Mouse (Mus musculus): Measurements from ENCODE around the gene Frmd4b.

The Frmd4b gene

DNA sequence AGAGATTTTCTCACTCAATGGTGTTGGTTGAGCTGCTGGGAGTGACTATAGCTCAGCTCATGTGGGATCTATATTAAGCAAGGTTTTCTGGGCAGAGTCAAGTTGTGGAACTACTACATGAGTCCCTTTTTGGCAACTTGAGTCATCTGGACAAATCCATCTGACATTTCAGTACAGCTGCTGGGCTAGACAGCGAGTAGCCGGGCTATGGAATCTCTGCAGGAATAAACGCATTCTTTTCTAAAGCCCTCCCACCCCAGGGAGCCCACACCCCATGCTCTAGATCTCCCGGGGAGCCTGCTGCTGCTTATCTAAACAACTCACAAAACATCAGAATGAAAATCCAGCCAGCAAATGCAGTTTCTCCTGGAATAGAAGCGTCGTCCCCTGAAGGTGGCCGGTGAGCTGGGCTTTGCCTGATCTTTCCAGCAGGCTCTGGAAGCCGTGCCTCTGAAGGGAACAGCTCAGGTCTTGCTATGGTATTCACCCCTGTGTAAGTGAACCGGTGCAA, 364.6 kb downstream of the Frmd4b start, which contains the start of gene Lmod3:
Lmod3 (minus strand) TSS at position 49 of the 511 bp plus-strand sequence.
- DNase-seq (ENCODE audit: low spot score in 2 of 2) = peak in 1 of 2 experiments; percentile 5

DNA sequence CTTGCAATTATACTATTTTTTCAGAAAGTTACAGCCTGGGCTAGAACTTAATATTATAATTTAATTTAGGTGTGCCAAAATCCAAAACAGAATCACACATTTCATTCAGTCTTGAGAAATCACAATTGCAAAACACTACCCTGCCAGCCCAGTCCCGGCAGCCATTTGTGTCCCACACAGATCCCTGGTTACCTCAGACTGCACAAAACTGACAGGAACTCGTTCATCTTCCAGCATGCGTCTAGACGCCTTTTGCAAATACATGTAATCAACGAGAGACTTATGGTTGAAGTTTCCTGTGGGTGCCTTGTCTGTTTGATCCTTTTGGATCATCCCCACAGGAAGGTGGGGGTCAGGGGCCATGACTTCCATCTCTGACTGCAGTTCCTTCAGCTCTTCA, 365.3 kb downstream of the Frmd4b start:
- no peak for DNase-seq (ENCODE audit: low spot score in 2 of 2)

DNA sequence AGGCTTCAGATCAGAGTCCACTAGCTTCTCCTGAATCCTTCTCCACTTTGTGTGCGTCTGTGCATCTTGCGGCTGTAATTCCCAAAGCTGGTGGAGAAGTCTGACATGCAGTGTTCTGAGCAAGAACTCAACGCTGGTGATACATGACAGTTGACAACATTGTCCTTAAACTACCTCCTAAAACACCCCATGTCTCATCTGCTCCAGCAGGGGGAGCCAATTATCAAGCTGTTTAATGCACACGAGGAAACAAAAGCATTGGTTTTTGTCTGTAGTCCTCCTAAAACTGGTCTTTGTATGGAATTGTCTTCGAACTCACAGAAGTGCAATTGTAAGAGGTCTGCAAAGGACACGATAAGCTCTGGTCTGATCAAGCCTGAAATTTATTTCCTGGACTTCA, 366.4 kb downstream of the Frmd4b start:
- DNase-seq (ENCODE audit: low spot score in 2 of 2) = peak; percentile 14 to 28

DNA sequence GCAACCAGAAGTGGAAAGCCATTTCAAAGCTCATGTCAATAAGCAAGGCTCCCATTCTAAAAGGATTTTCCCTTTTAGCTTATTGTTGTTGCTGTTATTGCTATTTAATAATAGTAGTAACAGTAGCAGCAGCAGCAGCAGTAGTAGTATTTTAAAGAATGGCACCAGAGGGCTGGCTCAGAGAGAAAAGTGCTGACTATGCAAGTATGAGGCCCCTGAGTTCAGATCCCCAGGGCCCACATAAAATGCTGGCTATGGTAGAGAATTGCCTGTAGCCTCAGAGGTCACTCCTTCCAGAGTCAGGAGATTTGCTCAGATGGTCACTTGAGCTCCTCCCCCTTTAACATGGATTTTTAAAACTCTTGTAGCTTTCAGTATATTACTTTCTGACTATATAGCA, 372.1 kb downstream of the Frmd4b start:
- DNase-seq (ENCODE audit: low spot score in 2 of 2) = no peak

DNA sequence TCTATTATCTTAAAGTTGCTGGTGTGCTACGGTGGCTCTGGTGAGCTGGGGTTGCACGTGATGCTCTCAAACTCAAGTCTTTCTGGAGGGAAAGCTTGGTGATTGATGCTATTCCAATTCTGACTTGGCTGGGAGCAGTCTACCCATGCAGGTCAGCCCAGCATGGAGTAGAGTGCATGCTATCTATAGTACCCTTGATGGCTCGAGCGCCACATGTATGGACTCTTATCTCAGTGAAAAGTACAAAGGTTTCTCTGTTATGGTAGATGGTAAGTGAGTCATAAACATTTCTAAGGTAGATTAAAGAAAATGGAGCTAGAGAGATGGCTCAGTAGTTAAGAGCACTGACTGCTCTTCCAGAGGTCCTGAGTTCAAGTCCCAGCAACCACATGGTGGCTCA, 374.8 kb downstream of the Frmd4b start:
- DNase-seq (ENCODE audit: low spot score in 2 of 2) = no peak

DNA sequence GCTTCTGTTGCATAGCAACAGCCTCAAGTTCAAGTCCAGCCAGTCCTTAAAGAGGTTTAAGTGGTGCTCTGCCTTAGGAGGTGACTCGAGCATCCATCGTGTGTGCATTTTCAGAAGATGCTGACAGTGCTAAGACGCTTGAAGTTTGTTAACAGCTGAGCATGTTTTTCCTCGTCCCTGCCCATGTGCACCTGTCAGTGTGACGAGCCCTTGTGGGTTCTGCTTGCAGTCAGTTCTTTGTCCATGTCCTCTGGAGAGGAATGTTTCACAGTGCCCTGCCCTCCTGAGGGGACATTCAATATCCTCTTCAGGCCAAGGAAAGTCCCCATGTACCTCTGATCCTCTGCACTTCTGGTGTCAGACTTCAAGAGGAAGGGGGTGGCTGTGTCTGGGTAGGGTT, 377.2 kb downstream of the Frmd4b start:
- no peak for DNase-seq (ENCODE audit: low spot score in 2 of 2)

DNA sequence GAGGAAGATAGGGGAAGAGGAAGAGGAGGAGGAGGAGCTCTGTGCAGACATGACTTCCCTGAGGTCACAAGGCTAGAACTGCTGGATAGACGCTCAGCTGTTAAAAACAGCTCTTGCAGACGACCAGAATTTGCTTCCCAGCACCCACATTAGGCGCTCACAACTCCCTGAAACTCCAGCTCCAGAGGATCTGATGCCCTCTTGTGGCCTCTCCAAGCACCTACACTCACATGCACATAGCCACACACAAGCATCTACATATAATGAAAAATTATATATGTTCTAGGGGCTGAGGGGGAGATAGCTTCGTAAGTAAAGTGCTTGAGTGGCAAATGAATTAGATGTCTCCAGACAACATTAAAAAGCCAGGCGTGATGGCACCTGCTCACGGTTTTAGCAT, 378.0 kb downstream of the Frmd4b start:
- no peak for DNase-seq (ENCODE audit: low spot score in 2 of 2)
